Mouse (Mus musculus) liver, adult 2 months (tissue): ENCODE data around the gene Scn1b.

Source experiments
- CTCF ChIP-seq: fragments of 200-500 bp; IDR thresholded peaks from 2 replicates; pipeline ENCODE4 v1.5.1; 2011; ENCODE audit warnings: low read depth, low read length, control low read depth
- POLR2A ChIP-seq: fragments of 200-500 bp; IDR thresholded peaks from 2 replicates; pipeline ENCODE4 v1.6.1; 2011; ENCODE audit warnings: low read length, control low read depth; ENCODE audit not compliant: insufficient read depth; ENCODE audit errors: extremely low read depth

- no peak for TF ChIP-seq CTCF
- TF ChIP-seq POLR2A = no peak
Observed at GRCm38 (mm10) chr7:31074061-31074712, 52.6 kb downstream of the Scn1b start.
